Mouse (Mus musculus): ENCODE measurements at regions not wholly inside any gene's neighbourhood (a gene's known extent, or its start where the extent isn't known, plus 50 kb on each side); places are given as distances from the start of the nearest gene placed in this dataset.
"Not testable (repeated sequence)": the region's sequence is repeated elsewhere in the genome, so short reads cannot be mapped to it uniquely, and the experiment has no call there.

DNA sequence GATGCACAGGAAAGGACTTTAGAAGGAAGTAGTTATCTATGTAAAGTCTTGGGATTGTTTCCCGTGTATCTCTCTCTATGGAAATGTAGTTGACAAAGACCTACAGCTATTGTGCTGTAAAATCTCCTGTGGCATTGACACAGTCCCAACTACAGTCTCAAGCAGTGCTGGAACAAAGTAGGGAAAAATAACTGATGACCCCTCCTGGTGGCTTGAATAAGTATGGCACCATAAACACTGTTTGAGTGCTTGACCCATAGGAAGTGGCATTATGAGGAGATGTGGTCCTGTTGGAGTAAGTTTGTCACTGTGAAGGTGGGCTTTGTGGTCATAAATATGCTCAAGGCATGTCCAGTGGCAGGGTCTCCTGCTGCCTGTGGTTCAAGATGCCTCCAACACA is 928.4 kb upstream of the Mms22l start:
- DNase-seq (ENCODE audit: low spot score), result no peak

DNA sequence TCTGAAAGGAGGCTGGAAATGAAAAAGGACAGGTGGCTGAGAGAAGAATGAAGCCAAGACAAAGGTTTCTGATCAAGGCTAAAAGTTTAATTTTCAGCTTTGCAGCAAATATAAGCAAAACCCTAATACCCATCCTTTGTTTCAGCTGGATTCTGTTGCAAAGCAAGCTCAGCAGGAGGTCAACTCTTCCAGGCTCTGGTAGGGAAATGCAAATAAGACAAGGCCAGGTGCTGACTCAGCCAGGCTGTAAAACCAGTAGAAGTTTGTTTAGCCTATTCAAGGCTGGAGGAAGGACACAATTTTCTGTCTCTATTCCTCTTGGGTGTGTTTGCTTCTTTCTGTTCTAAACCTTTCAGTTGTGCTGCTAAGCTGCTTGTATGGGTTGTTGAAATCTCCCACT is 923.2 kb upstream of the Mms22l start:
- DNase-seq (ENCODE audit: low spot score), result no peak

DNA sequence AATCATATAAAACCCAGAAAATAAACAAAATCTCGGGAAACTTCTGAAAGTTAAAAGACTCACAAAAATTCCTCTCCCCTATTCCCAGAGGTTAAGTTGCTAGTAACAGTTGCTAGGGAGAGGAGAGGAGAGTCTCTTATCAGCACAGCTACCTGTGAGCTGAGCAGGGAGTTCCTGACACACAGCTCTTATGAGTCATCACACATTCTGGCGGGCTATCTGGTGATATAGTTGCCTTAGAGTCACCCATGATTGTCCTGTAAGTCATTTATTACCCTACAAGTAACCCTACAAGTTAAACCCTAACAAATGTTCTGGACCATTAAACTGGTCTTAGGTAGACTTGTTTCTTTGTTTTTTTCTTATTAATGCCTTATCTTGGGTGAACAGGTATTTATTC is 908.8 kb upstream of the Mms22l start:
- no peak for DNase-seq (ENCODE audit: low spot score)

DNA sequence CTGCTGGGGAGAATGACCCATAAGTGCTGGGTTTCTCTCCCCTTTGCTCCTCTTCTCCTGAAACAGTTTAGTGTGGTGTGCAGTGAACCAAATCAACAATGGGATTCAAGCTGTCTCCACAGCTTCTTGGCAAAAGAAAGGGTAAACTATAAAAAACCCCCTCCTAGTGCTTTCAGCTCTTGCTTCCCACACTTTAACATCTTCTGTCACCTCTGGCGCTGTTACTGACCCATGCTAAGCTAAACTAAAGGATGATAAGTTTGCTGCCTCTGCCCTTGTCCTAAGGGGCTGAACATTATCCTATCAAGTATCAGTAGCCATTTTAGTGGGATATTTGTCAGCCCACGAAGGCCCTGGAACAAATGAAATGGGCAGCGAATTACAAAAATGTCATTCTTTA is 905.4 kb upstream of the Mms22l start:
- DNase-seq (ENCODE audit: low spot score), result no peak

DNA sequence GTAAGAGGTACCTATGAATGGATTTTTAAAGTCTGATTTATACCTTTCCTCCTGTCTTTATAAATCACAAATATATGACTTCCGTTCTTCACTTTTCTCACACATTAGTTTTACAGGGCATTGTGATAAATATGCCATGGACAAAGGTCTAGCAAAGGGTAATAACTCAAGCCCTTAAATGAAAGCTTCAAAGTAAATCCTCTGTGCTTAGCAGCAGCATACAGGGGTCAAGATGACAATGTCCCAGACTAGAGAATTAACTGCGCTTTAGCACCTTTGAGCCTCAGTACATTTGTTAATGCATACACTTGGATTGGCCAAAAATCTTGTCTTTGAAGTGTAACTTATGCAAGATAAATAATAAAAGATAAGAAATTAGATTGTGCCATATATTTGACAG is 904.7 kb upstream of the Mms22l start:
- no peak for DNase-seq (ENCODE audit: low spot score)

DNA sequence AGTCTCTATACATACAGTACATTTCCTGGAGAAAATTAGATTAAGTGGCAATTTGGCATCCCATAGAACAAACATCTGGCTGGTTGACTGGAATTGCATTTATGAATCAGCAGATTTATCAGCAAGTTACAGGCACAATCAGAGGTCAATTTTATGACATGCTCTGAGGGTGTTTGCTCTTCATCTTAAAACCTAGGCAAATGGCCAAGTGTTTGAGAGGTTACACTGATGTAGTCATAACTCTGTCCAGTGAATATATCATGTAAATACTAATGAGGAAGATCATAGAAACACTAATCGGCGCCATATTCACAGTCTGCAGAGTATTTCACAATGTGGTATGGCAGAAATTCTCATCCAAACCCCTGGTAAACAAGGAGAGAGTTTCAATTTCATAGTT is 896.2 kb upstream of the Mms22l start:
- DNase-seq (ENCODE audit: low spot score), result no peak

DNA sequence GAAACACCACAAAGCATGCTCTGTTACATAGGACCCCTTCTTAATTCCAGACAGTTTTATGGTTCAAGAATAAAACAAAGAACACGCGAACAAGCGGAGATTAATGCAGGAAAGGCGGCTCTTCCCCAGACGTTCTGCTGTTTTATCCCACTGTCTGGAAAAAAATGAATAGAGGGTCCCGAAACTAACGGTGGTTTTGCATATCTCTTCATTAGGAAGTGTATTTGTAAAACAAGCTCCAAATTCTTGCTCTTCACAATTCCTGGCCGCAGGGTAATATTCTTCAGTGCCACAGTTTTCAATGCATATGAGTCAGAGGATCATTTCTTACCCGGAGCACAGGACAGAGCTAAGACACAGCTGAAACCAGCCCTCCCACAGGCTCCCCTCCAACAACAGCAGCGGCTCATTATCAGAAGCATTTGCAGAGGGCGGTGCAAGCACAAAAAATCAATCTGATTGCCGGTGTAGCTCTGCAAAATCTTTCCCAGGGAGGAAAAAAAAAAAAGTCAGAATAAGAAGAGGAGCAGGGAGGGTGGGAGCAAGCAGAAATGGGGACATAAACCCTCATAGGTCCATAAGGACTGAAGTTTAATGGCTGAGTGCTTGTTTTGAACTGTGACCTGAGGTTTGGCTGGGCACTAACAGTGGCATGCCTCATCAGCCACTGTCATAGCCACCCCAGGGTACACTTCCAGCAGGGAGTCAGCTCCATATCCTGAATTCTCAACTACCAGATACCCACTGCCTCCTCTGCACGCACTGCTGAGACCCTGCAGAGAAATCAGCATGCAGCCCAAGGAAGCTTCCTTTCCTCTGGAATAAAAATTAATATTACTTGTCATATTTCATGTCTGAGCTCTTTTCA is 894.6 kb upstream of the Mms22l start:
- DNase-seq (ENCODE audit: low spot score), result peak; percentile 8

DNA sequence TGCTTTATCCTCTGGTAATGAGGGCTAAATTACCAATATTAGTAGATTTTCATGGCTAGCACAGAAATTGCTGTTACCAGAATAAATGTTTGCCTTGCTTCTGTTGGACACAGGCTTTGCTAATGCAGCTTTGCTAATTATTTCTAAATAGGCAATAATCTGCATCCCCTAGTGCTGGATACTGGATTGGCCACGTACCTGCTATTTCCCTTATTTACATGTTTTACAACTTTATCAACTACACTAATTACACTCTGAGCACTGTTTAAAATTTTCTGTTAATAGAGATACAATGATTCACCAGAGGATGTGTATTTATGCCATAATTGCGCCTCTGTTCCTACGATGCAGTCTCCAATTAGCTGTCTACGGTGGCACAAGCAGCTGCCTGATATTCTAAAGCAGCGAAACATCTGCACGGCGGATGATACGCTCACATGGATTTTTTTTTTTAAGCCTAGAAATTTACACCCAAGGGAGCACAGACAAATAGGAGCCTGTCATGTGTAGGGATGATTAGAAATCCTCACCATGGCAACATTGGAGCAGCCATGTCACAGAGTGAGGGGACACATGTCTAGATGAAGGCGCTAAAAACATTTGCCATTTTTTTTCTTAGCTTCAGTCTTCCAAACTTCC is 893.8 kb upstream of the Mms22l start:
- DNase-seq (ENCODE audit: low spot score), result no peak

DNA sequence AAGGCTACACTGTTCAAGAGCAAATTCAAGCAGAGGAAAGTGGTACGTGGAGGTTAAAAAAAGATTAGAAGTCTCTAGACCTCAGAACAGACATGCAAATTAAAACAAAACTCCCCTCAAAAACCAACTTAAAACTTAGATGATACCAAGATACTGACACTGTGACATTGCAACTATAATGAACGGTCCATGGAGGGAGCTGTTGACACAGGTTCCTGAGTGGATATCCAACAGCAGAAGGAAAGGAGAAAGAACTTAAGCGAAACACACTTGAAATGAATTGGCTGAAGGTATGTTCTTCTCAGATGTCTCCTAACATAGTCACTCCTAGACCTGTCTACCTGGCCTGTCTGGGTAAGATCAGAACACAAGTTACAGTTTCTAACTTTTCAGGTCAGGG is 888.9 kb upstream of the Mms22l start:
- DNase-seq (ENCODE audit: low spot score), result no peak

DNA sequence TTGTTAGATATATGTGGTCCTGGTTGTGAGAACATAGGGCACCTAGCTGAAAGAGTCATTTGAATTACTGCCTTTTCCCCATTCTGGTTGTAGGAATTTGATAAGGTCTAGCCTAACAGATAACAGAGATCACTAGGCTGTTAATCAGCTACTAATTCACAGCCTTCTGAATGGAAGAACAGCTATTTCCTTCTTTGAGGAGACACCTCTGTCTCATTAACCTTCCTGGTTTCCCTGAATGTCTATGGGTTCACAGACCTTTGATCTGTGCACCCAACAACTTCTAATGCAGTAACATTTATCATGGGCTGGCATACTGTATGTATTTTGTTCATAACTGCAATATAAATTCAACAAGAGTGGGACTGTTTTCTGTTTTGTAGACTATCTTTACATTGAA is 875.0 kb upstream of the Mms22l start:
- DNase-seq (ENCODE audit: low spot score), result no peak

DNA sequence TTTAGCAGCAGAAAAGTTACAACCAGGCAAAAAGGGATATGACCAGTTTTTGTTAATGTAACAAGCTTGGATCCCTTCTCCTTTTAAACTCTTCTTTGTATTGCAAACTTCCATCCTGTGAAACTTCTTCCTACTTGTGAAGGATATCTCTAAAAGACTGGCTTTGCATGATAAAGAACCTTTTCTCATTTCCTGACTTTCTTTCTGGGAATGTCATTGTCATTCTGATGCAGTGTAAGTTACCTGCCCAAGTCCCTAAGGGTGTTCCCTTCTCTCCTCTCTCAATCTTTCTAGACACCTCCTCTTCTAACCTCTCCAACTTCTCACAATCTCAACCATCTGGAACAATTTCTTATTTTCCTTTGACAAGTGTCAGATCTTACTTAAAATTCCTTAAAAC is 874.0 kb upstream of the Mms22l start:
- DNase-seq (ENCODE audit: low spot score), result no peak

DNA sequence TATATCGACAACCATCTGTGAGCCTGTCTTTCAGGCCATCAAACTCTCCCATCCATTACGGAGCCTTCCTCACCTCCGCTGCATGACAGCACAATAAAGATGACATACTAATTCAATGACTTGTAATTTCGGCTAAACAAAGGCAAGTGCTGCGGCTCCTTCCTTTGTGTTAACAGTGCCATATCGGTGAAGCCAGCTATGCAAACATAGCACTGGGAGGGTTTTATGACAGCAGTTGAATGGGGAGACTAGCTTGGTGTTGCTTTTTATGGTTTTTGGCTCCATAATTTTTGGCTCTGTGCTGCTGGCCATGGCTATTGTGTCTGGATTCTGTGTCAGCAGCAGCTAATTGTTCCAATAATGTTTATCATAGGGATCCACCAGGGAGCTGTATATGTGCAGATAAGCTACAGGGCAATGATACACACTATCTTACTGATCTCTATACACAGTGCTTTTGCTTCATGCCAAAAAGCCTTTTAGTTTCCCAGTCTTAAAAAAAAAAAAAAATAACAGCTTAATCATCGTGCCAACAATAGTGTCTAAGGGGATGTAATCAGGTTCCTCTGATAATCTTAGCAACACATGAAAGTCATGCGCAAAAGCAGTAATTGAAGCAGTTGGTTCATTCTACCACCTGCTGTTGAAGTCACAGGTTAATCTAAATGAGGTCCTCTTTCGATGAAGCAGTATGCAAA is 859.9 kb upstream of the Mms22l start:
- DNase-seq (ENCODE audit: low spot score), result no peak

DNA sequence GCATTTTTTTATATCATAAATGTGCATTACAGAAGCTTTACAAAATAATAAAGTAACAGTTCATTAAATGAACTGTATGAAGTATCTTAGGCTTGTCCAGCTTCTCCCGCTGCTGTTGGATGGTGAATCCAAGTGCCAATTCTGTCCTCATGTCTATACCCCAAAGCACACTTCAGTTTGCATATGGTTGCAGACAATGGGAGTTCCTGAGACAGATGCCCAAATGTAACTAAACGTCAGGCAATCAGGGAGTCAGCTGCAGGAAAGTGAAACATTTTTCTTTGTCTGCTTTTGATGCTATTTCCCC is 859.4 kb upstream of the Mms22l start:
- DNase-seq (ENCODE audit: low spot score), result no peak

DNA sequence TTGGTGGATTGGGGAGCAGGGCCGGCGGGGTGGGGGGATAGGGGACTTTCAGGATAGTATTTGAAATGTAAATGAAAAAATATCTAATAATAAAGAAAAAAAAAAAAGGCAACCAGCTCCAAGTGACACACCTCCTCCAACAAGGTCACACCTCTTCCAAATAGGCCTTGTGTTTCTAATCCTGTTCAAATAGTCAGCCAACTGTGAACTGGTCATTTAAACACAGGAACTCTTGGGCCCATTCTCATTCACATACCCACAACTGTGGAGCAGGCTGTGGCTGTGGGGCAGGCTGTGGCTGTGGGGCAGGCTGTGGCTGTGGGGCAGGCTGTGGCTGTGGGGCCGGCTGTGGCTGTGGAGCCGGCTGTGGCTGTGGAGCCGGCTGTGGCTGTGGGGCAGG is 839.6 kb upstream of the Mms22l start:
- not testable (repeated sequence) for DNase-seq (ENCODE audit: low spot score)

DNA sequence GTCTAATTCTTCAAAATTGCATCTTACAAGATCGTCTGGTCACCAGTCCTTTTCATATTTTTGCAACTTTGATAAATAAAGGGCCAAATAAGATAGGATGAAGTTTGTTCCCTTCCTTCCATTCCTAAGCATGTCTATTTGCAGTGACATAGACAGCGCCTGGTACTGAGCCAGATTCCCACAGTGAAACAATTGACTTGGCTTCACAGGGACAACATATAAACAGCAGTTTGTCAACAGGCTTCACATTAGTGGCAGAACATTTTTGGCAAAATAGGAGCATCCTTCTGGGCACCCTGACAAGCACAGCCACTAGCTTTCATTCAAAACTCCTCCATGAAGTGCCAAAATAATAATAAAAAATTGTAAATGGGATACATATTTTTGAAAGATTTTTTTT is 827.4 kb upstream of the Mms22l start:
- DNase-seq (ENCODE audit: low spot score), result no peak

DNA sequence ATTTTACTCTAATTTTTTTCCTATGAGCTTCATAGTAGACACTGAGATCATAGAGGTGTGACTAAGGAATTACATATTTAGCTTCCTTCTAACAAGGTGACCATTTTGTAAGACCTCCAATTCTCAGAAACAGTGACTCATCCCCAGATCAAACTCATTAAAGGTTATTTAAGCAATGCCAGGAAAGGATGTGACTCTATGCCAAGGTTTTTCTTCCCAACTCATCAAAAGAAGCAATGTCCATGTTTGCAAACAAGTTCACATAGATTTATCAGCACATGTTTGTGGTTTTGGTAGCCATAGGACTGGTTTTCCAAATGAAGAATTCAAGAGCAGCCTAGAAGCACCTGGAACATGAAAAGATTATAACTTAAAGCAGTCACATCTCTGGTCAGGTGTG is 792.6 kb upstream of the Mms22l start:
- no peak for DNase-seq (ENCODE audit: low spot score)

DNA sequence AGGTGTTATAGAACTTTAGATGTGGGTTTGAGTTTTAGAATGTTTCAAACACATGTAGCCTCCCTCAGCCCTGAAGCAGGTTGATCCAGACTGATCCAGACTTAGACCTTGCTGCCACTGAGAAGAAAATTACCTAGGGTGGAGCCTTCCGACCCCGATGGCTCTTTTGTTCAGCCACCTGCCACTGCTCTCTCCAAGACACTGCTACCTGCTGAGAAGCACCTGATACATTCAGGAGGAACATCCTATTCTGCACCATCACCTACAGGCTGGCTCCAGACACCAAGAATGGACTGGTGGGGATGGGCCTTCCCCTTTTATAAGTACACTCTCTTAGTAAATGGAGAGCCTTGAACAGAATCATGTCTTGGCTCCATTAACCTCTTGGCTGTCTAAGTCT is 785.5 kb upstream of the Mms22l start:
- no peak for DNase-seq (ENCODE audit: low spot score)

DNA sequence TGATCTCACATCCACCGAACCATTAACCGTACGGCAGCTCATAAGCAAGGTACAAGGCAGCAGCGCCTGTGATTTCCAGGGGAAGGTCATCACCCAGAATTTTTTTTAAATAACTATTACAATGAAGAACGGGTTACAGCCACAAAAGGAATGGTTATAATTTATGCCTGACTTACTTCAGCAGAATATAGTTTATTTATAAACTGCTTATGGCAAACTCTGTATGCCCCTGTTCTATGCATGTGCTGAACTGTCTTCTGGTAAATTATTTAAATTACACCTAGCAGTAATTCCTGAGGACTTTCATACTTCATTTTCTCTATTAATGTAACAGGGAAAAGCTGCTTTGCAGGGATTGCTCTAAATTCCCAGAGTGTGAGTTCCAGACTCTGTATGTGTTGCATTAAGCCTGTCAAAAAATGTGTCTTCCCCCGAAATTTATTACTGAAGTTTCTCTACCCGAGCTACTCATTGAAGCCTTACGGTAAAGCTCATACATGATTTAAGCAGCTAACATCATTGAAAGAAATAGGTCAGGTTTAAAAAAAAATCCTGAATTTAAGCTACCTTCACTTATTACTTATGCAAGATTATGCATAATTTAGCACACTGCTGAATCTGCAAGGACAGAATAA is 782.4 kb upstream of the Mms22l start:
- DNase-seq (ENCODE audit: low spot score), result no peak

DNA sequence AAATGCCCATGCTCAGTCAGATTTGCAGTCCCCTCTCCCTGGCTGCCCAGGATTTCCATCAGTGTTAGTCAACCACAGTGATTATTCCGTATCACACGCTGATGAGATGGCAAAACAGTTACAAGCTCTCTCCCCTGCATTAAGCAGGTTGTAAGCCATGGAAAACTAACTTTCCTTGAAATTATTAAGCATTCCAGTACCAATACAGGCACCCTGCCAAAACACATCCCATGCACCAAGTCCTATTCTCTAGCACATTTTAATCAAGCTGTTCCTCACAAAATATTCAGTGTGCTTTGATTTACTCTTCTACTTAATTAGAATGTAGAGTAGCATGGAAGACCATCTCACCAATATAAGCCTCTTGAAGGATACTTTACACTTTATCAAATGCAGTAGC is 768.4 kb upstream of the Mms22l start:
- no peak for DNase-seq (ENCODE audit: low spot score)

DNA sequence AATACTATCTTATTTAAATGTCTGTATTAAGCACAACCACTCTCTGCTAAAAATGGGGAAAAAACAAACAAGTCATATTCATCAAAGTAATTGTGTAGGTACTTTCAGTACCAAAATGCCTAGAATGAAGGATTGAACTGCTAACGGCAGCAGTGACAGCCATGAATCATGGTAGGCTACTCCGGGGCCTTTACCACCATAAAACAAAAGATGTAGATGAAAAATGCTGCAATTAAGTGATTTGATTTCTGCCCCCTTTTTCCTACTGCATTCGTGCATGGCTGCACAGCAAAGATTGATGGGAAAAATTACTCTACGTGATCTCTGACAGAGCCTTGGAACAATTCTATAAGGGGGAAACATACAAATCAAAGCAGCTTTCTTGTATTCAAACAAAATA is 763.8 kb upstream of the Mms22l start:
- no peak for DNase-seq (ENCODE audit: low spot score)

DNA sequence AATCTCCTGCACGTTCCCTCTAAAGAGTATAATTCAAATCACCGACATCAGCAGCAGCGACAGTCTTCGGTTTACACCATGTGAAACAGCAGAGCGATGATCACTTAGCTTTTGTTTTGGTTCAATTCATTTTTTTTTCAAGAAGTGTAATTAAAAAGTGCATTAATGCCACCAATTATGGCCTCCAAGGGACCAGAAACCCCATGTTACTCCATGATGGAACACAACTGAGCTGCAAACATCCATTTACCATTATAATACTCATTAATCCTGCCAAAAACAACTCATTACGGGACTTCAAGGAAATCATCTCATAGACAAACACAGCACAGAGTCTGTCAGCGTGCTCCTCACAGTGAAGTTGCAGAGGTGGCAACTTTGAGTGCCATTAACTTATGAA is 752.2 kb upstream of the Mms22l start:
- no peak for DNase-seq (ENCODE audit: low spot score)

DNA sequence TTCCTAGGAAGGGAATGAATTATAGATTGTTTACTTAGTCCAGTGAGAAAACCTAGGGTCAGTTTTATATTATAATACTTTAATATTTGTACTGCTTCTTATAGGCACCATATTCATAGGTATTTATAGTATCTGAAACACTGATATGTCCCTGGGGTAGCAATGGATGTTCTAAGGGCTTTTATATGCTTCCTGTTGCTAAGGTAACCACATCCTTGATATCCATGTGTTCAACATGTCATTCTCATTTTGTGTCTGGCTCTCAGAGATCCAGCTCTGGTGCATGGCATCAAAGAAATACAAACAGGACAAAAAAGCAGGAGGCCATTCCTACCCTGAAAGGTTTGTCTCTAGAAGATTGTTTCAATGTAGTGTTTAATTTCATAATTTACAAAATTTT is 738.2 kb upstream of the Mms22l start:
- DNase-seq (ENCODE audit: low spot score), result no peak

Data from layer of hippocampus, adult 11-12 months (tissue).